Mouse (Mus musculus) lung, postnatal 4 days (tissue): ENCODE measurements around the gene Fstl3.

Source experiments
- DNase-seq, 2 experiments: peaks; one replicate each; pipeline ENCODE4 v3.0.0; 2021

Fstl3 gene

DNA sequence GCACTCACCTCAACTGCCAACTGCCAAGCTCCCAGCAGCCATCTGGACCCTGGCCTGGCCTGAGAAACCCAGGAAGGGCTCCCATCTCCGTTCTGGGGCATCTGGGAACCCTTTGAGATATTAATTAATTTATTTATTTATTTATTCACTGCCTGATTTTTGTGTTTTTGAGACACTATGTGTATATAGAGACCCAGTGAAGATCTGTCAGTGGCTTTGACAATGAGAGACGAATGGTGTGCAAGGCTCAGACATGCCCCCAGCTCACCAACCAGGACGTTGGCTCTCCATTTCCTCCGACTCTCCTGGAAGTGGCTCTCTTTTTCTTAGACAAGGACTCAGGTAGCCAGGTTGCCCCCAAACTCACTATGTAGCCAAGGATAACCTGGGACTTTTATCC lies 13.8 kb downstream of the Fstl3 start, which contains the start of gene Prss57:
TSS of gene Prss57 (minus strand) at position 101 of the 400 bp plus-strand sequence.
- no peak for DNase-seq

DNA sequence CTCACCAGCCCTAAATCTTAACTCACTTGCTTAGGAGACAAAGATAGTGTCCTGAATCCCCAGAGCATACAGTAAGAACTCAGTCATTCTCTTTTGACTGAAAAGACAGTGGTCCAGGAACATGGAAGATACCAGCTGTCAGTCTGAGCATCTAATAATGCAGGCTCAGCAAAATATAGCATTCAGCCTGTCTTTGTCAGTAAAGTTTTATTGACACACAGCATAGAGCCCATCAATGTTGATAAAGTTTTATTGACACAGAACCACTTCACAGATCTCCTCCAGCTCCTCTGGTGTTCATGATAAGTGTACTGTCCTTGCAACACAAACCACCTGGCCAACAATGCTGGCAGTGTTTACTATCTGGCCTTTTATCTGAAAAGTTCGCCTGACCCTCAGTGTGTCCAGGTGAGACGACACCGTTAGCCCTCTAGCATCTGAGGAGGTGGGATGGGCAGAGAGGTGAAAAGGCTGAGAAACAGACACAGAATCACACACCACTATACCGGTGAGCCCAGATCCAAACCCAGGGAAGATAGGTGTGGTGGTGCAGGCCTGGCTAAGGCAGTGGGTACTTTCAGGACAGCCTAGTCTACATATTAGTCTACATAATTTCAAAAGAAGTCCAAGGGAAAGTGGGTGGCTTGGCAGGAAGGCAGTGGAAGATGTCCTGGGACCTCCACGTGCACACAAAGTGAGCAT lies 15.4 kb downstream of the Fstl3 start:
- DNase-seq: no peak

DNA sequence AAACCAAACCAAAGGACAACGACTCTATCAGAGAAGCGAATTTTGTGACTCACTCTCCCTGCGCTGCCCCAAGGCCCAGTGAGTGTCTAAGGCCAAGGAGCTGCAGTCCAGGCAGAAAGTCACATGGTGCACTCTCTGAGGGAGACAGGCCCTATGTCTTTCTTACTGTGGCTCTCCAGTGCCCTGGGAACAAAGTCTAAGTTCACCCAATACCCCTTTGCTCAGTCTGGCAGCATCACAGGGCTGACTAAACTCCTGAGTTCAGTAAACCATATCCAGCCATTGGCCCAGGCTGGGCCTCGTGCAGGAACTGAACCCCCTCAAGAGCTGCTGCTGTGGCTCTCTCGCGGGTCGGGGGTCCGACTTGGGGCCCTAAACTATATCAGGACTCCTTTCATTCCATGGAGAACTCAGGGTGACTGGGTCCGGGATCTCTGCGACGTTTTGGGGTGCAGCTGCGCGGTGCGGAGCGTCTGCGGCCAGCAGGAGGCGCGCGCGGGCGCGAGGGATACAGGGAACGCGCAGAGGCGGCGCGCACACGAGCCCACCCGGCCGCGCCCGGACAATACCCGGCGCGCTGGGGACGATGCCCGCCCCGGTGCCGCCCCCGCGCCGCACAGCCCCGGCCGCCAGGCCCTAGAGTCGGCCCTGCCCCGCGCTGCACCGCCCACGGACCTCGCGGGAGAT lies 16.1 kb downstream of the Fstl3 start, which contains the start of gene Palm:
TSS of gene Palm (plus strand) at position 522 of the 687 bp plus-strand sequence.
- DNase-seq: peak; percentile 83 to 85

DNA sequence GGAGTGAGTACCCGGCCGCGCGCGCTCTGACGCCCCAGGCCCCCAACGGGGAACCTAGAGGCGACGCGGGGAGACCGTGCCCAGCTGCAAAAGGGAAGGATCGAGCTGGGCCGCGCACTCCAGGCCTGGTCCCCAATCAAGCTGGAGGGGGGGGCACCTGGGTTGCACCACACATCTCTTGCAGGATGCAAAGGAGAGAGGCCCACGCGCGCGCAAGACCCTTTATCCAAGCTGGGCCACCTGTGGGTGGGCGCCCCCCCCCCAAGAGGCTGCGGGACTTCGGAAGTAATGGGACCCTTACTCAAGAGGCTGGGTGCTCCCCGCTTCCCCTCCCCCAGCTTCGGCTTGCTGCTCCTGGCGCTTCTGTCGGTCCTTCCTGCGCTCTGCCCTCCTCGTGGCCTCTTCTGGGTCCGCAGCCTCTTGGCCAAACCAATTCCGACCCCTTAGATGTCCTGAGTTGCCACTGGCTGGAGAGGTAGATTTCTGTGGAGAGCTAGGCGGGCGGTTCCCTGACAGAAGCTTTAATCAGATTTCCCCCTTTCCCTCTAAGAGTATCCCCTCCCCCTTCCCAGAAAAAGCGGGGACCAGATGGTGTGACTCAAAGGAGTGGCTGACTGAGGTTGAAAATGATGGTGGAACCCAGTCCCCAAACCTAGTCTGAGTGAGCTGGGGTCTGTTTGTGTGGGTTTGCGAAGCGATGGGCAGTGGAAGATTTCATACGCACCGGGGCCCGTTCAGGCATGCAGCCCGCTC lies 16.8 kb downstream of the Fstl3 start:
- no peak for DNase-seq

DNA sequence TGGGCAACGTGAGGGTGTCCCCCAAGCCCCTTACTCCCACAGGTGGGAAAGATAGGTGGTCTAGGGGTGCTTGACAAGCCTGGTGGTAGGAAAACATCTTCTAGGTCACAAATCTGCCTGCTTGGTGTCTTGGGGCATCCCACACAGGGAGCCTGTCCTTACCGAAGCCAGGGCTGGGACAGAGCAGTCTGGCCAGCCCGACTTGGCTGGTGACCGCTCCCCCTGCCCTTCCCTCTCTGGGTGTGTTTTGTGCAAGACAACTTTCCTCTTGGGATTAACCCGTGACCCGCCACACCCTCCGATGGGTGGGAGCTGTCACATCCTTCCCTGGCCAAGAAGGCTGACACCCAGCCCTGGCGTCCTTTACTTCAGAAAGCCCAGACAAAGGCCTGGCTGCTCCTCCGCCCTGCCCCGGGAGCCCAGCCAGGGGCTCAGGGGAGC lies 17.4 kb downstream of the Fstl3 start:
- DNase-seq: peak; percentile 72 to 88

DNA sequence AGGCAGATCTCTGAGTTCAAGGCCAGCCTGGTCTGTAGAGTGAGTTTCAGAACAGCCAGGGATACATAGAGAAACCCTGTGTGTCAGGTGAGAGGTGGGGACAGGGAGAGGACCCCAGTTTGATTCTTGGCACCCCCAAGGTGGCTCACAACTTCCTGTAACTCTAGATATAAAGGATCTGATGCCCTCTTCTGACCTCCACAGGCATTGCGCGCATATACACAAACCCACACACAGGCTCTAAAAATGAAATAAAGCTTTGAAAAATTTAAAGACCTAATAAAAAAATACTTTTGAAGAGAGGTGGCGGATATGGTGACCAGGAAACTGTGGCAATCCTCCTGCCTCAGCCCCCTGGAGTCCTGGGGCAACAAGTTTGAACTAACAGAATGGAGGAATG lies 18.8 kb downstream of the Fstl3 start:
- DNase-seq: no peak

DNA sequence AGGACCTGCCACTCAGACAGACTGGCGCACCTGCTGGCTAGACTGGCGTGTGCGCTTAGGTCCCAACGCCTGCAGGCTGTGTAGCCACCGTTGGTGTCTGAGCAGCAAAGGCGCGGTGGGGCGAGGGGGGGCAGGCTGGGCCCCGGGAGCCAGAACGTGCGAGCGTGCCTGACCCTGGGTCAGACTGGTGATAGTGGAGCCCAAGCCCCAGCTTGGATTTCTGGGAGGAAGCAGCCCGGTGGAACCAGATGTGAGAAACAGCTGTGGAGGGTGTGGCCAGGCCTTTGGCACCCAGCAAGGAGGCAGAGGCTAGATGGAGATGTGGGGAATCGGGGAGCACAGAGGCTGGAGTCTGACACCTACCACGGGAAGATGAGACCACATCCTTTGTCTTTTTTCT lies 20.3 kb downstream of the Fstl3 start:
- DNase-seq: no peak

DNA sequence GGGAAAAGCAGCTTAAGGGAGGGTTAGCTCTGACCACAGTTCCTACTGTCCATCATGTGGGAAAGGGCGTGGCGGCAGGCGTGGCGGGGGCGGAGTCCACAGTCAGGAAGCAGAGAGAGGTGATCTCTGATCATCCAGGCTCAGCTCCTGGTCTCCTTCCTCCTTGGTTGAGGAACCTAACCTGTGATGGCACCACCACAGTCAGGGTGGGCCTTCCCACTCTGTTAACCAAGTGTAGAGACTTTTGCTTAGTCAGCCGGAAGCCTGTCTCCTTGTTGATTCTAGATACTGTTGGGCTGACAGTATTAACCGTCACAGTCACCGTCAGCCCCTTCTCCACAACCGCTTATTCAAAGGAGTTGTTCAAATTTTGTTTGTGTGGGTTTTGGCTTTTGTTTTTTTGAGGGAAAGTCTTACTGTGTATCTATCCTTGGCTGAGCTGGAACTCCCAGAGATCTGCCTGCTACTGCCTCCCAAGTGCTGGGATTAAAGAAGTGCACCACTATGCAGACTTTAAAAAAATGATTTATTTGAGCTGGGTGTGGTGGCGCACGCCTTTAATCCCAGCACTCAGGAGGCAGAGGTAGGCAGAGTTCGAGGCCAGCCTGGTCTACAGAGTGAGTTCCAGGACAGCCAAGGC lies 21.3 kb downstream of the Fstl3 start:
- peak in 1 of 2 experiments; percentile 47 for DNase-seq

DNA sequence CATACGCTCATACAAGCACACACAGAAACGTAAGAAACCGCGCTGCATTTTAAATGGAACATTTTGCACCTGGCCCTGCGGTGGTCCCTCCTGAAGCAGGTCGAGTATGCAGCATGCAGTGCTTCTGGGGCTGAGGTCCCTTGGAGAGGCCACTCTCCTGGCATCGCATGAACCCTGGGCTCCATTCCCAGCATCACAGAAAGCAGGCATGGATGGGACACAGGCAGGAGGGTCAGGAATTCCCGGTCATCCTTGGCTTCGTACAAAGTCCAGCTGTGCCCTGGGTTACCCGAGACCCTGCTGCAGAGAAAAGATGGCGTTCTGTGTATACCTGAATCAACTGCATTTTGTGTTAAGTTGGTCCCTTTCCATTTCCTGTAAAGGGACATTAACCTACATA lies 23.4 kb downstream of the Fstl3 start:
- no peak for DNase-seq

DNA sequence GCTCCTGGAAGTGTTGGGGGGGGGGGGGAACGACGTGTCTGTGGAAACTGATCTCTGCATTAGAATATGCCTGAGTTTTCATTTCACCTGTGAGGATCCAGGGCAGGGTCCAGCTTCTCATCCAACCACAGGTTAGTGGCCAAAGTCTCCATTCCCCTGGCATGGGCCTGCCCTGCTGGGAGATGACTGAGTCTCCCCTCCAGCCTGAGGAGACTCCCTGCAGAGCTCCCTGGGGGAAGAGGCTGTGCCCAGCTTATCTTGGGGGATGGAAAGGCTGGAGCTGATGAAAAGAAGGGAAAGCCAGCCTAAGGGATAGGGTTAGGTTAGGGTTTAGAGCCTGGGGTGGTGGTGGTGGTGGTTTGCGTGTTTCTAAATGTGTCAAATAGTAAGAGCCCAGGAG lies 24.8 kb downstream of the Fstl3 start:
- no peak for DNase-seq

DNA sequence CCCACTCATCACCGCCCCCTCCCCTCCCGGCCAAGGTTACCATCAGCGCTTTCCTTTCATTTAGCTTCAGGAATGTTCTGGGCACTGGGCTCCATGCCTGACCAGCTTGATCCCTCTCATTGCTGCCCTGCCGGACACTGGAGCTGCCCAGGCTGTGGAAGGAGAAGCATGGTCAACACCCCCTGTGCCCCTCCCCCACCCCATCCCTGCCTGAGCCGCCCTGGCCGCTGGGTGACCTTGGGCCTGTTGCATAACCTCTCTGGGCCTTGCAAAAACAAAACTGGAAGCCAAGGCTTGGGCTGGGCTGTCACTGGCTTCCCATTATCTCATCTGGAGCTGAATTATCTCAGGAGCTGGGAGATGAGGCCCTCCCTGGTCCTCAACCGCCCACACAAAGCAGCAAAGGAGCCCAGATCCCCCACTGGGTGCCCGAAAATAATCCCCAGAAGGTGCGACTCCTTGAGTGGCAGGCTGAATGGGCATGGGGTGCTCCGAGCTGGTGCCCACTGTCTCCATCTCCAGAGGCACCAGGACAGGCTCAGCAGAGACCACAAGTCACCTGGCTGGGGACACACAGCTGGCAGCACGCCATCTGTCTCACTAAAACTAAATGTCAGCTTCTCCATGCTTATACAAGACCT lies 25.4 kb downstream of the Fstl3 start:
- DNase-seq: peak; percentile 63 to 74

DNA sequence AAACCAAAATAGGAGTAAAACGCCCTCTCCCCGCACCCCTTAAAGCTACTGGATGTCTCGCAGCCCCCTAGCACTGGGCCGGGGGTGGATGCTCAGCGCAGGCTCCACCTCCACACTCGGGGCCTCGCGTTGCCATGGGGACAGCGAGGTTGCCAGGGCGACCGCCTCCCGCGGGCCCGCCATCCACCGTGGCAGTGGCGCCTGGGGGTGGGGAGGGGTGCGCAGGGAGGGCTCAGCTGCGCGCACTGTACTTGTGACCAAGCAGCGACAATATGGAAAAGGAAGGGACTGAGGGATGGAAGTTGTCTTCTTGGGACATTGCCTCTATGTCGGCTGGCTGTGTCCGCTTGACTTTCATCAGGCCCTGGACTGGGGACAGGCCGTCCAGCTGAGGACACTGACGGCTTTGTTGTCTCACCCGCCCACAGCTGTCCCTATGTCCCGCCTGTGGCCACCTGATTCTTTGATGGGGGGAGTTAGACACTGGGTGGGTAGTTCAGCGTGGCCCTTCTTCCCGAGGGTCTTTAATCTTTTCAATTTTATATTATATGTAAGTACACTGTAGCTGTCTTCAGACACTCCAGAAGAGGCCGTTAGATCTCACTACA lies 26.7 kb downstream of the Fstl3 start:
- no peak for DNase-seq

DNA sequence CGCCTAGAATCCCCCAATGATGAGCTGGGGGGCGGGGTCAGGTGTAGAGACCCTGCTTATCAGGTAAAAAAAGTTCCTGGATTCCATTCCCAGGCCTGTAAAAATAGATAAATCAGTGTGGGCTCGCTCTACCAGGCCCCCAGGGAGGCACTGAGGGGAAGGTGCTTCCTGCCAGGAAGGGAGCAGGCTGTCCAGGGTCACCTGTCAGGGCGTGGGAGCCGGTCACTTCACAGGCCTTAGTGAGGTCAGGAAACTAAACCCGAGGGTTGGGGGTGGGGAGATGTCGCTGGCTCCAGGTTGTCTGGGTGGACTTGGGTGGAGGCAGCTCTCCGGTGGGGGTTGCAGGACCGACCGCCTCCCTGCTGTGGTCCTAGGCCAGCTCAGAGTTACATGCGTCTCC lies 28.6 kb downstream of the Fstl3 start:
- DNase-seq: no peak

DNA sequence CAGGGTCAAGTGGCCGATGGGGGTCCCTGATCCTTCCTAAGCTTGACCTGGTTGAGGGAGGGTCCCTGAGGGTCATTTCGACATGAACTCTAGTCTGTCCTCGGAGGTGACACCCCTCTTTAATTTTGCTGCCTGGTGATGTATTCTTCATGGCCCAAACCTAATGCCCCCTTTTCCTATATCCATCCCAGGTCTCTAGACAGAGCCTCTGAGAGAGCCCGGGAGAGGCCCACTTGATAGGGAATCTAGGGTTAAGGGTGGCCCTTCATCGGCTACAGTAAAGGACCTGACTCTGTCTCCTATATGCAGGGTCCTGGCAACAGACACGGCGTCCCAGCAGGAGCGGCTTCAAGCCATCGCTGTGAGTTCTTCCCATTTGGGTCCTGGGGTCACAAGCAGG lies 29.3 kb downstream of the Fstl3 start:
- DNase-seq: no peak

DNA sequence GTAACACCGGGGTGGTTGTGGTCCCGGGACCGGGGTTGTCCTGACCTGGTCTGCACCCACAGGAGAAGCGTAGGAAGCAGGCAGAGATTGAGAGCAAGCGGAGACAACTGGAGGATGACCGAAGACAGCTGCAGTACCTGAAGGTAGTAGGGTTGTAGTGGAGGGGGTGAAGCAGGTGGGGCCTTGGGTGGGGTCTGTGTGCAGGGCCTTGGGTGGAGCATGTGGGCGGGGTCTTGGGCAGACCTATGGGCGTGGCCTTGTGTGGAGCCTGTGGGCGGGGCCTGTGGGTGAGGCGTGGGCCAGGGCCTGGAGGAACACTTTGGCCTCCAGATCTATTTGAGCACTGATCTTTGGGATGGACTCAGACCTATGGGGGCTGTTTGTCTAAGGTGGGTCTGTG lies 29.9 kb downstream of the Fstl3 start:
- no peak for DNase-seq

DNA sequence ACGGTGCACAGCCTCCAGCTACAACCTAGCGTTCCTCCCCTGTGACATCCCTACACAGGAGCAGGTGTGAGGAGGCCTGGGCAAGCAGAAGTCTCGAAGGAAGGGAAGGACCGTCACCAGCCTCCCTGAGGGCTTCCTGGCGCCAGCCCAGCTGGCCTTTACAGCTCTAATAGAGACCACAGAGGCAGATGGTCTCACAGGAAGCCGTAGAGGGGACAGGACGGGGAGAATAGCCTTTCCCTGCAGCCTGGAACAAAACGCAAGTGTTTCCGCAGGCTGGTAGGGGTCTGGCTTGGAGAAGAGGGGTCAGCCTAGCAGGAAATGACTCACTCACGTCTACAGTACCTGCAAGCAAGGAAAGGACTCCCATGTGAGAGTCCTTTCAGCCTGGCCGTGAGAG lies 30.8 kb downstream of the Fstl3 start:
- peak in 1 of 2 experiments; percentile 56 for DNase-seq

DNA sequence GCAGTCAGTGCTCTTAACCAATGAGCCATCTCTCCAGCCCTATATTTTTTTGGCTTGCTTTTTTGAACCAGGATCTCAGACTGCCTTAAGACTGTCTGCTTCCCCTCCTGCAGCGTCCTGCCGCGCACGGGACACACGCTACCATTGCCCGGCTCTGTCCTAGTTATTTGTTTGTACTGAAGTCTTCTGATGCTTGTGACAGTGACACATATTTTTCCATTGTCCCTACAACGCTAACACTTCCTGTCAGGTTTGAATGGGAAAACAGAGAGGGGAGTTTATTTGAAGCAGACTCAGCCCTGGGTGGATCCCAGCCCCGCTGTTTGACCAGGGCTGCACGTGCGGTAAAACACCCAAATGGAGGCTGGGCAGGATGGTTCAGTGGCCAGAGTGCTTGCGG lies 31.7 kb downstream of the Fstl3 start:
- peak; percentile 44 to 64 for DNase-seq

DNA sequence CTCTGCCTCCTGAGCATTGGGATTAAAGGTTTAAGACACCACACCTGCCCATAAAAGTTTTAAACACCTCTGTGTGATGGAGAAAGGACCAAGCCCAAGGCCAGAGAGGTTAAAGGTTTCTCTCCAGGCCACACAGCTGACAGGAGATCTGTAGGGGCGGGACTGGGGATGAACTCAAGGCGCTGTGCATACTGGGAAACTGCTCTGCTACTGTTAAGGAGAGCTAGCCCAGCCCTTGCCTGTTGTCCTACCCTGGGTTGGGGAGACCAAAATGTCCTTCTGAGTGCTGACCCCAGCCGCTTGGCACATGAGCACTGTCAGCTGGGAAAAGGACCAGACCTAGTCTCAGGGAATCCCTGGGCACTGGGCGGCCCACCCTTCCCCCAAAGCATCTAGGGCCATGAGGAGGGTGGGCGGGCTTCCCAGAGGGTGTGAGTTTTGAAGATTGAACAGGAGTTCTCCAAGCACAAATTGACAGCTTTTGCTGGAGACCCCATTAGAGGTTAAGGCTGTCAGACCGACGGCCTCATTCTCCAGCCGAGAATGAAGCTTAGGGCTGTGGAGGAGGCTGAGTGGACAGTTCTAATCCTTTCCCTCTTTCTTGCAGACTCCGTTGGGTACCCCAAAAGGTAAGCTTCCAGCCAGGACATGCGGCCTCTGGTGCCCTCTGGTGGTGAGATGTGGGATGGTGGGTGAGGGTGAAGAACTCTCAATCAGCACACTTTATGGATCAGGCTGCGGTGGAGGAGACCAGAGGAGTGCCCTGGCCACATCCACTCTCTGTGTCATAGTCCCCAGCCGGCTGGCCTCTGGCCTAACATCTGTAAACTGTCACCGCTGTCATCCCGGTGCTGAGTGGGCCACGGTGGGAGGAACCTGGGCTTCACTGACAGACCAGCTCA lies 34.9 kb downstream of the Fstl3 start:
- peak; percentile 78 to 89 for DNase-seq

DNA sequence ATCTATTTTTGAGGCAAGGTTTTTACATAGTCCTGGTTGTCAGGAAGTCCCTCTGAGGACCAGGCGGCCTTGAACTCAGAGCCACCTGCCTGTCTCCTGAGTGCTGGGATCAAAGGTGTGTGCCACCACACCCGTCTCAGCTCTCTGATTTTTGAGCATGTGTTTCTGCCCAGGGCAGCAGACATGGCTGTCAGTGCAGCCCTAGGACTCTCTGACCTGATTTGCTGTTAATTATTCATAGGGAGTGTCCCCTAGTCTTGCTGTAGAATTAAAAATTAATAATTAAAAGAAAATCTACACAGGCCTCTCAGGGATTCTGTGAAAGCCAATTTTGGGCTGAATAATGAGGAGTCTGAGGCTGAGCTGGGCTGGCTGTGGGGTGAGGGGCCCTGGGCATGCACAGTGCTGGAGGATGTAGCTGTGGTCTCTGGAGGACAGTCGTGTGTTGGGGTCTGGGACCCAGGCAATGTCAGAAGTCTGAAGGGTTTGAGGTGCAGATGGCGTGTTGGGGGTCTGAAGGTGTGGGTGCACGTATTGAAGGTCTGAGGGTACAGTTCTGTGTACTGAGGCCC lies 37.3 kb downstream of the Fstl3 start:
- no peak for DNase-seq

DNA sequence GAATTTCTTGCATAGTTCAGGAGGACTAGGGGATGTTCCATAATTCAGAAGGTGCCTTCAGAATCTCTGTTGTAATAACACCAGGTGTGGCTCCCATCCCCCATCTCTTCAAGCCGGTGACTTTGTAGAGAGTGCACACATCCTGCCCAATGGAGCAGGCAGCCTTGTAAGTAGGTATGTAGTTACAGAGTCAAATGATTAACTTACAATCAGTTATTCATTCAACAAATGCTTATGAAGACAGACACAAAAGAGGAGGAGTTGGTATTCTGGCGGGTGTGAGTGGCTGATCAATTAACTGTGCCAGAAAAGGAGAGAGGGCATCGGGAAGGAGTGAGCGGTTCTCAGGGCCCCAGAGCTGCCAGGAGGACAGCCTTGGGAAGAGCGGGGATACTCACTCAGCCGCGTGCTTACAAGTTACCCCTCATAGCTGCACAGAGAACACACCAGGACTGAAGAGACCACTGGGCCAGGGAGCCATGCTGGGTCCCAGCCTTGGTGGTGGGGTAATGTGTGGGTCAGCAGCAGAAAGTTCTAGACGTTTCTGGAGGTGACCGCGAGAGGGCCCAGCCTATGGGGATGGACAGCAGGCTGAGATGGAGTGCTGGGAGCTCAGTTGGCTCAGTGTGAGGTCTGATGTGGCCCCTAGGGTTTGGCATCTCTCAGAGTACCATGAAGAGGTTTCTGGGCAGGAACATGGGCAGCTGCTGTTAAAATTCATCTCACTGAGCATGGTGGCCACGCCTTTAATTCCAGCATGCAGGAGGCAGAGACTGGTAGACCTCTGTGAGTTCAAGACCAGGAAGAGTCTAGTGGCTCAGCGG lies 38.8 kb downstream of the Fstl3 start:
- no peak for DNase-seq
